Mouse (Mus musculus) cerebellum, postnatal 4 days (tissue): Measurements from ENCODE around the gene Gm12695.

ENCODE experiments used
- DNase-seq, 2 experiments: peaks; one replicate each; pipeline ENCODE4 v3.0.0; 2022; ENCODE audit warnings: low spot score in 2 of 2, mixed read lengths in 1 of 2

Gene Gm12695

DNA sequence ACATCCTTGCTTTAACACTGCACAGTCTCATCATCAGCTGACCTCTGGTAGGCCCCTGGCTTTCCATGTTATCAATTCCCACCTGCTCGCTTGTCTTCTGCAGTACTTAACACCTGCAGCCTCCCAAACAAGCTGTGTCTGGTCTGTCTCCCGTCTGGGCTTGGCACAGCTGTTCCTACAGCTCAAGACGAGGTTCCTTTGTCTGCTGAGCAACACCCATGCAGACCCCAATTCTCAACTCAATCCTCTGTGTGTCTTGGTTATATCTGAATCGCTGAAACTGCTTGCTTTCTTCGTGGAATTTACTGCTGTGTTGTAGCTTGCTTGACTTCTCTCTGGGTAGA lies 86.8 kb downstream of the Gm12695 start:
- peak in 1 of 2 experiments; percentile 50 for DNase-seq

DNA sequence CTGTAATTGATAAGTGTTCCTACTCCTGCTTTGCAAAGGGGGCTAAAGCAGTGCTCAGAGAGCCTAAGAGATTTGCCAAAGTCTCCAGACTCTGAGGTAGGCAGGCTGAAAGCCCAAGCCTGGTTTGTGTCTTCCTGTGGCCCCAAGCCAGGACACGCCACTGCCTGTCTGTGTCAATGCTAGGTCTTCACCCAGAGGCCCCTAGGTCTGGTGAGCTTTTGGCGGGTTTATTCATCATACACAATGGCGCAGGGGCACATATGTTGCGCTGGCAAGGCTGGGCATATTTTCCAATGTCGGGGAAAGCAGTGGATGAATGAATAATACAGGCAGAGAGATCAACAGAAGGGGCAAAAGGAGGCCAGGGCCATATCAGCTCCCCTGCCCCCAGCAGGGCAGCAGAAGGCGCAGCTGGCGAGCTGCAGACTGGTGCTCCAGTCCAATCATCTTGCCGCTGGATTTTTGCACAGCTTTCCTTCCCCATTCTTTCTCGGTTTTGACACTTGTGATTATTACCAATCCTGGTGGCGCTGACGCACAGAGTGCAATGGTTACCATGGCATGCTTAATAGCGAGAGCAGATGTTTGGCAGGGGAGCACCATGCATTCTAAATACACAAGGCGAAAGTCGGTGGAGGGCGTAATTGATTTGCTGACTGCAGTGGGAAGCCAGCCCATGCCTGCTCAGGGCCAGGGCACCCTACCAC lies 87.3 kb downstream of the Gm12695 start:
- DNase-seq: peak; percentile 22 to 75

DNA sequence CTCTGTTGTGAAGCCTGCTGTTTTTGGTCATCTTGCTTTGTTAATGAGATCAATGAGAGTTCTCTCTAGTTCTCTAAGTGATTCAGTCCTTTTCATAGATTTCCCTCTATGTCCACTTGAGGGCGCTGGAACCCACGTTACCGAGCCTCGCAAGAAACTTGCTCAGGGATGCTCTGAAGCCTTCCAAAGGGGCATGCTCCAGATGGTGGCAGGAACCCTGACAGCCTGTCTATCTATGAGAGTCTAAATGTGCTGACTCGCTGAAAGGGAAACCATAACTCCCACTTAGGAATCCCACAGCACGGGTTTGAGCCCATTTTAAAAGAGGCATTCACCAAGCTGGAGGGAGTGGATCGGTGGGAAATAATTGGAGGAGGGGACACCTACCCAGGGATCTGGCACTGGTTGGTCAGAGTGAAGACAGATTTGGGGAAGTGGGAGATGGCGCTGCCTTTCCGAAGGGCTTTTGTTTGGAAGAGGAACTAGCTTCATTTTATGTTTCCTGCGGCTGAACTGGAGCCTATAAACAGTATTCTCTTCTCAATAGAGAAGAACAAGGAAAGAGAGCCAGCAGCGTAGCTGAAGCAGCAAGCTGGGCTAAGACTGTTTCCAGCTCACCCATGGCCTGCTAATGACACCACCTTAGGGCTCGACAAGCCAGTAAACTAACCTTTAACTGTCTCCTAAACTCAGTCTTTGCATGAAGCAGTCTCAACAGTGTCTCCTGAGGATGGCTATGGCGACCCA lies 88.2 kb downstream of the Gm12695 start:
- DNase-seq: peak; percentile 66 to 80

DNA sequence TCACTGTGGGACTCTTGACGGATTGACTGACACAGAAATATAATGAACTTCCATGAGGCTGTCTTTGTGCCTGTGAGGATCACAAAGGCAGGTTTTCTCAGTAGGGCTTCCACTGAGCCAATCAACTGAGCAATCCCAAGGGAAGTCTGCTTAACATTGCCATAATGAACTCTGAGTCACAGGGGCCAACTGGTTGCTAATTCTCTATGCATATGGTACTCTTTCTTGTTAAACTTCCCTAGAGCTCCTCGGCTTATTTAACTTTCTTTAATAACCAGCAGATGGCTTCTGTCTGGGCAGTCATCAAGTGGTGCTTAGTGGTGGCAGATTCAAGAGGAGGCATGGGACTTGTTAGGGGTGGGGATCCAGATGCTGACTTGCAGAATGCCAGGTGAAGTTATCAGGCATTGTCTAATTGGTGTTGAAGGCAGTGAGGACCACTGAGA lies 97.6 kb downstream of the Gm12695 start:
- DNase-seq: no peak

DNA sequence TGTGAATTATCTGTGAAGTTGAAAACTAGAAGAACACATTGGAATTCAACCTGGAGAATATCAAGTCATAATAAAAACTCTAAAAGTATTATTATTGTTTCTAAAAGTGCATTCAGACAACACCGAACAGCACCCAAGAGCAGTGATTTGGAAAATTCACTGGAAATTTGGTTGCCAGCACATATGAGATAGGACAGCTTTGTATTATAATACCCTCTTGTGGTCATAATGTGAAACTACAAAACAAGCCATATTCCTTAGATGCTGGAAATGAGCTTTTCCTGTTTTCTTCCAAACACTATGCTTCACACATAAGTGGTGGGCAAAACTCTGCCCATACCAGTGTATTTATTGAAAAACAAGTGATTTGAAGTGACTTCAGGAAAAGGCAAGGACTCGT lies 101.5 kb downstream of the Gm12695 start:
- DNase-seq: no peak

DNA sequence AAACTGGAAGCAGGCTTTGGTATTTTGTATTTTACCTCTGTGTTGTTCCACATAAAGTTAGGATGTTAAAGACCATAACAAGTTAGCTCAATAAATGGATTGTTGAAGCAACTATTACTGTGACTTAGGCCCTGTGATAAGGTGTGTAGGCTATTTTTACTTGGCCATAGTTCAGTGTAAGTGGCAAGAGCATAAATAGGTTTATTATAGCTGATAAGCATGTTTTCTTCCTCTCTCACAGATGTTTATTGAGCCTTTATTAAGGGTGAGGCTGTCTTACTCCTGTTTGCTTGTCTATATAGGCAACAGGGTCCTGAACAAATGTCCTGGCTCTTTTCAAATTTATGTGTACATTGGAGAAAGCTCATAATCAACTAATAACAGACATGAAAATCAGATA lies 104.0 kb downstream of the Gm12695 start:
- no peak for DNase-seq

DNA sequence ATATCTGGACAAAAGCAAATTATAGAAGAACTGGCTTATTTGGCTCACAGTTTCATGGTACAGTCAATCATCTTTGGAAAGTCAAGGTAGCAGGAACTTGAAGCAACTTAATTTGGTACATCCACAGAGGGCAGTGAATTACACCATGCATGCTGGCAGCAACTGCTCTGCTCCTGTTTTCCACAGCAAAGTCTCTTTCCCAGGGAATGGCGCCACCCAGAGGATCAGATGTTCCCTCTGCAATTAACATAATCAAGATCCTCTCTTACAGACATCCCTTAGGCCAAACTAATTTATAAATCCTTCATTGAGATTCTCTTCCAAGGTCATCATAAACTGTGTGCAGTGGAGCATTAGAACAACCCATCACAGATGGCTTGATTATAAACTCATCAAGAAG lies 104.8 kb downstream of the Gm12695 start:
- peak in 1 of 2 experiments; percentile 40 for DNase-seq
